Mouse (Mus musculus) kidney, postnatal 0 days (tissue): ENCODE measurements around the gene Fbxw7. TPM values are rescaled to one million over a fixed set of nuclear protein-coding genes. Genes with fewer than 3 reads are reported as not detected.

ENCODE experiments used
- ATAC-seq: fragments of 200-750 bp; cut with Nextera tagmentation; replicated peaks from 2 replicates; pipeline ENCODE4 v1.8.0; 2017; ENCODE audit warnings: low read depth, moderate number of reproducible peaks, moderate TSS enrichment, moderate library complexity; ENCODE audit not compliant: low FRiP score
- DNase-seq: peaks from one replicate; pipeline ENCODE4 v3.0.0-alpha.2; 2016; ENCODE audit warnings: low spot score
- H3K27ac ChIP-seq: fragments of 300-500 bp; sonication (generic); 2 replicates; pipeline ENCODE4 v1.5.1; 2014; ENCODE audit warnings: mild to moderate bottlenecking
- H3K27me3 ChIP-seq: fragments of 300-500 bp; sonication (generic); 2 replicates; pipeline ENCODE4 v1.6.1; 2014; ENCODE audit warnings: low read length, mixed read lengths; ENCODE audit not compliant: insufficient read depth
- H3K36me3 ChIP-seq: fragments of 300-500 bp; sonication (generic); 2 replicates; pipeline ENCODE4 v1.6.1; 2014; ENCODE audit warnings: low read length, mixed read lengths; ENCODE audit not compliant: insufficient read depth
- H3K4me1 ChIP-seq: fragments of 300-500 bp; sonication (generic); replicated peaks from 2 replicates; pipeline ENCODE4 v1.6.1; 2014; ENCODE audit warnings: antibody characterized with exemption, low read length, mixed read lengths; ENCODE audit not compliant: insufficient read depth
- H3K4me2 ChIP-seq: fragments of 300-500 bp; sonication (generic); 2 replicates; pipeline ENCODE4 v1.6.1; 2014; ENCODE audit warnings: mild to moderate bottlenecking, low read length, moderate library complexity, mixed read lengths
- H3K4me3 ChIP-seq: fragments of 300-500 bp; sonication (generic); replicated peaks from 2 replicates; pipeline ENCODE4 v1.5.1; 2014; ENCODE audit warnings: low read depth, low read length
- H3K9ac ChIP-seq: fragments of 300-500 bp; sonication (generic); 2 replicates; pipeline ENCODE4 v1.6.1; 2014; ENCODE audit warnings: low read depth, low read length
- H3K9me3 ChIP-seq: fragments of 300-500 bp; sonication (generic); replicated peaks from 2 replicates; pipeline ENCODE4 v1.6.1; 2016; ENCODE audit warnings: low read length, inconsistent platforms, mixed read lengths
- CTCF ChIP-seq: IDR thresholded peaks from 2 replicates; pipeline ENCODE4 v1.5.1; 2016; ENCODE audit warnings: antibody characterized with exemption, low read depth, mild to moderate bottlenecking, moderate library complexity
- WGBS: fragments of 180-500 bp; shearing (Covaris S2); extraction: QIAGEN DNeasy Blood & Tissue Kit; methylation state at CpG from one replicate; pipeline ENCODE4 v1.1.7; 2014; 5-methylcytosine and 5-hydroxymethylcytosine counted together
- polyA plus RNA-seq: library from polyadenylated mRNA; unstranded; fragments of >200 nt; fragmentation: Nextera tagmentation; extraction: Ambion mirVana; gene quantifications from 2 replicates; pipeline ENCODE4 v1.2.1, GENCODE M21; 2015

Gene Fbxw7
- polyA plus RNA-seq, 1 experiment from 2014 or later = 7.6 TPM

- TF ChIP-seq CTCF = no peak
- H3K27ac ChIP-seq = no peak overlapping the region
- 93% methylated on average over 2 of the region's 2 CpGs for WGBS
- H3K9ac ChIP-seq = no peak overlapping the region
- no peaks in the 10 kb centered on the region for H3K9me3 ChIP-seq
- no peak overlapping the region for H3K4me3 ChIP-seq
- H3K4me2 ChIP-seq = no peak overlapping the region
- no peak for ATAC-seq
- no peak for DNase-seq
- H3K27me3 ChIP-seq = no peaks in the 10 kb centered on the region
- H3K36me3 ChIP-seq = no peaks in the 10 kb centered on the region
- no peaks in the 10 kb centered on the region for H3K4me1 ChIP-seq
Observed at GRCm38 (mm10) chr3:84927901-84928300, 112.8 kb downstream of the Fbxw7 start.

DNA sequence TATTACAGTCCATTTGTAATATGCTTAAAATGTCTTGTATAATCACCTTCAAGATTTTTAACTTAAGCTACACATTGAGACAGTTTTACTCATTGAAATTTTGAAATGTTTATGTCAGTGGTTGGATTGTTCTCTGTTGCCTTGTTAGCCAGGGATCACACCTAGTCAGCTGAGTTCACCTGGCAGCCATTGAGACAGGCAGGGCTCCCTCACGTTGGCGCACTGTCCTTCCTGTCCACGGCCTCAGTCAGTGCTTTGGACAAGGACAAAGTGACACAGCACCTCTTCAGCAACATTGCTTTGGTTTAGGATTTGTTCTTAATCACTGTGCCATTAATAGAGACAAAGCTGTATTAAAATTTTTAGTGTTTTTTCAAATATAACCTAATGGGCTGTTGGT is 114.1 kb downstream of the Fbxw7 start:
- Histone ChIP-seq H3K36me3 (no peaks in the 10 kb centered on the region), H3K27ac (no peak overlapping the region), H3K9me3 (no peaks in the 10 kb centered on the region), H3K4me3 (no peak overlapping the region), H3K4me1 (no peaks in the 10 kb centered on the region), H3K9ac (no peak overlapping the region), H3K27me3 (no peaks in the 10 kb centered on the region), H3K4me2 (no peak overlapping the region)
- ATAC-seq (no peak), DNase-seq (no peak)
- WGBS = 80% methylated on average over 3 of the region's 3 CpGs
- no peak for TF ChIP-seq CTCF

DNA sequence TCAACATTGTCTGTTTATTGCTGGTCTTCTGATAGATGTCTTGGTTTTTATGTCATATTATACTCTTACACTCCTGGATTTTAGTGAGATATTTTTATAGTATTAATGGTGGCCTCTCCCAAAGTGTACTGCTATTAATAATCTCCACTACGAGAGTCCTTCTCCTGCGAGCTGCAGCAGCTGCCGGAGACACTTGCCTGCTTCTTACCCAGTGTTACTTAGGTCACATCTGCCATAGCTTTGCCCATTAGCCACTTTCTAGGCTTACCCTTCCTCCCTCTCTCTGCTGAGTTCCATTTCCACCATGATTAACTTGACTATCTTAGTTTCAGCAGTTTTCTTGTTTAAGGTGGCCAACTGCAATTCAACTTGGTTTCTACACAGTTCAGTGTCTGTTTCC is 115.6 kb downstream of the Fbxw7 start:
- Histone ChIP-seq H3K36me3 (no peaks in the 10 kb centered on the region), H3K27me3 (no peaks in the 10 kb centered on the region), H3K9me3 (no peaks in the 10 kb centered on the region), H3K9ac (no peak overlapping the region), H3K4me3 (no peak overlapping the region), H3K27ac (no peak overlapping the region), H3K4me2 (no peak overlapping the region), H3K4me1 (no peaks in the 10 kb centered on the region)
- no peak for DNase-seq
- 84% methylated on average over 3 of the region's 3 CpGs for WGBS
- no peak for ATAC-seq
- TF ChIP-seq CTCF = no peak

DNA sequence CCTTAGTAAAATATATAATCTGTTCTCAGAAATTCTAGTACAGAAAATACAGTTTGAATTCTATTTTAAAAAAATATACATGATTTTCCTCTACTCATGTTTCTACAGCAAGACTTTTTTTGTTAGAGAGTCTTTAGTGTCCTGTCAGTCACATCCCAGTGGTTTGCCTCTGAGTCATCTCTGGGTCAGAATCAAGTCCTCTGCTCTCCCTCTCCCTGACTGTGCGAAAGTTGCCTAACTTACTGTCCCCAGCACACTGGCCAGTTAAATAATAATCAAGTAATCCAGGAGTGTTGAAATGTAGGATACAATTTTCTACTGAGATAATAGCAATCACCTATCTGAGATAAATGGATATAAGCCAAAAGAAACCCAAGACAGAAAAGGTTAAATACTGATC is 120.7 kb downstream of the Fbxw7 start:
- H3K36me3 ChIP-seq = no peaks in the 10 kb centered on the region
- H3K4me1 ChIP-seq = no peaks in the 10 kb centered on the region
- no peak for TF ChIP-seq CTCF
- no peaks in the 10 kb centered on the region for H3K9me3 ChIP-seq
- H3K27ac ChIP-seq = no peak overlapping the region
- no peak overlapping the region for H3K4me2 ChIP-seq
- DNase-seq (no peak), ATAC-seq (no peak)
- no peak overlapping the region for H3K4me3 ChIP-seq
- no peak overlapping the region for H3K9ac ChIP-seq
- 57% methylated on average over 1 of the region's 1 CpGs for WGBS
- H3K27me3 ChIP-seq = no peaks in the 10 kb centered on the region

GRCm38 (mm10) chr3:84936252-84936651 is 121.2 kb downstream of the Fbxw7 start:
- DNase-seq = peak; percentile 76

DNA sequence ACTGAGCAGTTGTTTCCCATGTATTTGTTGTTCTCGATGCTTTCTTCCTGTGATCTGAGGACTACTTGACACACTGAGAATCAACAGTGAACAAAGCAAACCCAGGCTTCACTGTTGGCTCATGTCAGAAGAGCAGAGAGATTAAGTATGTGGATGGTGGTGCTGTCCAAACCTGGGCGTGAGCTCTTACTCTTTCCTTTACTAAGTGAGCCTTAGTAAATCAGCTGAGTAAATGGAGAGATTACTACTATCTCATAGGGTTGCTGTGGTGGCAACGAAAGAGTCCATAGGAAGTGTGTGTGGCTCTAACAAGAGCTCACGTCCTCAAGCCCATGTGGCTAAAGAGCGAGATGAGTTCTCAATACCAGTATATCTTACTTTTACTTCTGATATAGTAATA is 121.9 kb downstream of the Fbxw7 start:
- Histone ChIP-seq H3K36me3 (no peaks in the 10 kb centered on the region), H3K27ac (no peak overlapping the region), H3K4me3 (no peak overlapping the region), H3K9me3 (no peaks in the 10 kb centered on the region), H3K4me1 (no peaks in the 10 kb centered on the region), H3K9ac (no peak overlapping the region), H3K4me2 (no peak overlapping the region), H3K27me3 (no peaks in the 10 kb centered on the region)
- ATAC-seq = no peak
- no peak for TF ChIP-seq CTCF
- DNase-seq = no peak
- WGBS = 92% methylated on average over 5 of the region's 5 CpGs

More at GRCm38 (mm10) chr3:84936252-84936651, 121.2 kb downstream of the Fbxw7 start:
- no peak for ATAC-seq
- no peaks in the 10 kb centered on the region for H3K36me3 ChIP-seq
- H3K9me3 ChIP-seq = no peaks in the 10 kb centered on the region
- TF ChIP-seq CTCF = peak; percentile 68
- H3K27me3 ChIP-seq = no peaks in the 10 kb centered on the region
- no peak overlapping the region for H3K9ac ChIP-seq
- H3K4me3 ChIP-seq = no peak overlapping the region
- no peak overlapping the region for H3K4me2 ChIP-seq
- no peaks in the 10 kb centered on the region for H3K4me1 ChIP-seq
- no peak overlapping the region for H3K27ac ChIP-seq
- 42% methylated on average over 2 of the region's 2 CpGs for WGBS
